Mouse (Mus musculus) c-Kit-positive CD71-positive TER-119-positive erythroid progenitor cells, embryonic 14.5 days (primary cell): ENCODE measurements around the gene Myo3b.
"Not testable (repeated sequence)": the region's sequence is repeated elsewhere in the genome, so short reads cannot be mapped to it uniquely, and the experiment has no call there.

Experiments used
- DNase-seq: peaks from one replicate; pipeline ENCODE4 v3.0.0-alpha.2; 2013; ENCODE audit warnings: low spot score

Gene Myo3b

DNA sequence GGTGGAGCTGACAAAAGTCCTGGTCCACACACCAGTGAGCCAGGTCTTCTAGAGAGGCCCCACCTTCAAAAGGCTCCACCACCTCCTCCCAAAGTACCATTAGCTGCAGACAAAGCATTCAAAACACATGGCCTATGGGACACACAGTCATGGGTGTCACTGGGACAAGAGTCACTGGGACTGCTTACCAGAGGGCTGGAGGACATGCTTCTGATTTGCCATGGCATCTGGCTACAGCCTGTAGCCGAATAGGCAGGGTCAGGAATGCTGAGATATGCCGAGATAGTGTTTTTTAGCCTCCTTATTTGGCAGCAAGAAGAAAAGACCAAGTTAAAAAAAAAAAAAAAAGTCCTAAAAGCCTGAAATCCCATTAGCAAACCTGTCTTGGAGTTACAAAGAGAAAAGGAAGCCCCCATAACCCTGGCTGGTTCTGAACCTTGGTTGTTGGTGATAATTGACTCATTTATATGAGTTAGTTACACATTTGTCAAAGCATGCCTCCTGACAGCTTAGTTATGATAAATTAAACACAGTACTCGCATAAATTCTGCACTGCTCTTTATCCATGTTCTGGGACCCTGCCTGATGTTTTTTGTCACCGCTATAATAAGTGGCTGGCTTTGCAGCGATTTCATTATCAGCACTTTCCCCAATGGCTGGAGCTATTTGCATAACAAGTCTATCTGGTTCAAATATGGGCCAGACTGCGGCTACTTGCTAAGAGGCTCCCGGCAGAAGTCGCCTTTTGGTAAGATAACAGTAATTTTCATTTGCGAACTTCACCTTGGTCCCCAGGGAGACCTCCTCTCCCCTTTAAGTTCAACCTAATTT is 156.7 kb downstream of the Myo3b start:
- DNase-seq, result no peak

DNA sequence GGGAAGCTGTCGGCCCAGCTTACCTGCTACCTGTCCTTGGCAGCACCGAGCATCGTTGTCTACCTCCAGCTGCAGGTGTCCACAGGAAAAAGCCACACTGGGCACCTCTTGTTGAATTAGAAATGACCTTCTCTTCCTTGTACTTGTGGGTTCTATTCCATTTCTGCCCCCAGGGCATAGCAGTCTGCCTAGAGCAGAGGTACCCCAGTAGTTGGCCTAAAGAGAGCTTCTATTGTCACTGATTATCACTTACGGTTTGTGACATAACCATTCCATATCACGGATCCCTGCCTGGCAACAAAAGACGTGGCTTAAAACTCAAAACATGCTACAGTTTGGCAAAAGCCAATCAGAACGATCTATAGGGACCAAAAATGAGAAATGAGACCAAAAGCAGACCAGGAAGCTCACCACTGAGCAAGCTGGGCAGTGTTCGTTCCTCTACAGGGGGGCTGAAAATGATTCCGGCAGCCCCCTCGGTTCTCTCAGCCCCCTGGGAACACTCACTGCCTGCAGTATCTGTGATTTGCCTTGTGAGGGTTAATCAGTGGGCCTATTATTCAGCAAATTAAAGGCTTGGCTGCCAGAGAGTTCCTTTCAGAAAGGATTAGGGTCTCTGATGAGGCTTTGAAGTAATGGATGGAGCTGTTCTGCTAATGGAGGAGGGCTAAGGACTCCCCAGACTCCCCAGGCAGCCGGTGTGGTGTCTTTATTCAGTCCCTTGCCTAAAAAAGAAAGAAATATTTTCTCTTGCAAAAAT is 163.1 kb downstream of the Myo3b start:
- no peak for DNase-seq

DNA sequence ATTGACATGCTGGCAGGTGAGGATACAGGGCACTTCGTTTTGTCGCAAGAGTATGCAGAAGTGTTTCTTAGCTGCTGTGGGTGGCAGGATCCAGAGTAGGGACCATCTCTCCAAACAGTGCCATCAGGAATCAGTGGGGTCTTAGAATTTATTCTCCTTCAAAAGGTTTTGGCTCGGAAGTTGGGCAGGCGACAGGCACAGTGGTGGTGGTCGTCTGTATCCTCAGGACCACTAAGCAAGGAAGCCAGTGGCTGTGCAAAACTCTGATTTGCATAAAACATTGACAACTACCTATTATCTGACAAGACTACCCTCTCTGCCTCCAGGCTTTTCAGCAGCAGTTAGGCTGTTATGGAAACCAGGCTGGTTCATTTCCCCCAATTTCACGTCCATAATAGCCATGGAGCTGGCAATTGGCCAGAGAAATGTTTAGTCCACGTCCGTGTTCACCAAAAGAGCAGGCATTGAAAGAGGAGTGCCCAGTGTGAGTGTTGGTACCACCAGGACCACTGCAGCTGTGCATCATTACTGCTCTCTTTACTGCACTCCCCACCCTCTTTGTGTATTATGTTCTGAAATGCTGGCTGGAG is 163.7 kb downstream of the Myo3b start:
- no peak for DNase-seq

DNA sequence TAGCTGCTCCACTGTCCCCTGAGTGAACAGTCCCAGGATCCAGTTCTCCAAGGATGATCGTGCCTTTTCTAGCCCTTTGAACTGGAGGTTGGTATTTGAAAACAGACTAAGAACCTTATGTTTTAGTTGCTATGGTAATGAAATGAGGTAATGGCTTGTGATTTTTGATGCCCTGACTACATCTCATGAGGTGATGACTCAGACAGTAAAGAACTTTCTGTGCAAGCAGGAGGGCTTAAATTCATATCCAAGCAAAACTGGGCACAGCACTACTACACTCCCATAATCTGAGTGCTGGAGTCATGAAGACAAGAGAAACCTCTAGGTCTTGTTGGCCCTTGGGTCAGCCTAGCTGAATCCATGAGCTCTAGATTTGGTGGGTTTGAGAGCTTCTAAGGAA is 169.5 kb downstream of the Myo3b start:
- no peak for DNase-seq

DNA sequence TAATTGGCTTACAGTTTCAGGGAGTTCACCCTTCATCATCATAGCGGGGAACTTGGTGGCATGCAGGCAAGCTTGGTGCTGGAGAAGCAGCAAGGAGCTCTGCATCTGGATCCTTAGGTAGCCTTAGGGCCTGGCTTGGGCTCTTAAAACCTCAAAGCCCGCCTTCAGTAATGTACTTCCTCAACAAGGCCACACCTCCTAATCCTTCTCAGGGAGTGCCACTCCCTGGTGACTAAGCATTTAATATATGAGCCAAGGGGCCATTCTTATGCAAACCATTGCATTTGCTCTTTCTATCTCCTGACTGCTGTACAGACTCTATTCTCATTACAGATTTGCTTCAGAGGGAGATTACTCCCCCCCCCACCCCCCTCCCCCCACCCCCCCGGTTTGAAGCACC is 170.9 kb downstream of the Myo3b start:
- no peak for DNase-seq

DNA sequence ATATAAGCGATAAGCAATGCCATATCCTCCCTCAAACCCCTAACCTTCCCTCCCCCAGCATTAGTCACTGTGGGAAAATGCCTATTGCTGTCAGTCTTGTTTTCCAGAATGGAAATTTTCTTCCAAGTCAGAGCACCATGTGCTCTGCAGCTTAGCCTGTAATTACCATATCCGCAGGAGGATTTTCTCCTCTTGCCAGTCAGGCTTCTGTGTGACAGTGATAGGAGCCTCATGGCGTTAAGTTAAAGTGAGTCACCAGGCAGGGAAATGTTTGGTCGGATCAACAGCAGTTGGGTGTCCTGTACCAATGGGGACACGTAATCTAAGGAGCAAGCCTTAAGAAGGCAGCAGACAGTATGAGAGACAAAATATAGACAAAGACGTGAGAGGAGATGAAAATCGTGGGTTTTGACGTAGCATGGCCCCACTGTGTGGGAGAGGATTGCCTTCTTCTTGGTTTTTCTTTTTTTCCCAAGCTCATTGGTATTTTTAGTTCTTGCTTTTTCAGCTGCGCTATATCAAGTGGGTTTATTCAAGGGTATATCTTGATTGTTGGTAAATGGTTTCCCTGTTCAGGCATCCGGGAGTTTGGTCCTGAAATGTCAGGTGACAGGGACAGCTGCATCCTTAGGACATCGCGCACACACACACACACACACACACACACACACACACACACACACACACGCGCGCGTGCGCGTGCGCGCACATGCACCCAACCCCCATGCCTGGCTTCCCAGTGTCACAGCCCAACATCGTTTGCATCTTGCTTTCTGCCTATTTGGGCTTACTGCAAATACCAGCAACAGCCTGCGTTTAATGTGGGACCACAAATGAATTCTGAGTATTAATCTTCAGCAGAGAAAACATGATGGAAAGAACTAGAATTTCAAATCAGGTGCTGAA is 171.8 kb downstream of the Myo3b start:
- DNase-seq, result no peak

DNA sequence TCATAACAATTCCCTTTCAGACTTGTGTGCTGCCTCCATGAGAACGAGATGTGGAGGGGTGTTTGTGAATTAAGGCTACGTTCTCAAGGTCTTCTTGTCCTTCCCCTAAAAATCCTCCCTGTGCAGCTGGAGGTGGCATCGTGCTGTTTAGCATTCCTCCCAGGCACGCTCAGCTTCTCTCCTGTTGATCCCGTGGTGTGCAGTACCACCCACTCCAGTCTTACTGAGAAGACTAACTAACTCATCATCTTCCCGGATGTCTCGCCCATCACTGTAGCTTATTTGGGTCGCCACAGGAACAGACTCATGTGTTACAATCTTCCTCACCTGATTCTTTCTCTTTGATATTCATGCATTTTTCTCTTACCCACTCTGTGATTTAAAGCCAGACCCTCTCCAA is 175.5 kb downstream of the Myo3b start:
- DNase-seq, result no peak

DNA sequence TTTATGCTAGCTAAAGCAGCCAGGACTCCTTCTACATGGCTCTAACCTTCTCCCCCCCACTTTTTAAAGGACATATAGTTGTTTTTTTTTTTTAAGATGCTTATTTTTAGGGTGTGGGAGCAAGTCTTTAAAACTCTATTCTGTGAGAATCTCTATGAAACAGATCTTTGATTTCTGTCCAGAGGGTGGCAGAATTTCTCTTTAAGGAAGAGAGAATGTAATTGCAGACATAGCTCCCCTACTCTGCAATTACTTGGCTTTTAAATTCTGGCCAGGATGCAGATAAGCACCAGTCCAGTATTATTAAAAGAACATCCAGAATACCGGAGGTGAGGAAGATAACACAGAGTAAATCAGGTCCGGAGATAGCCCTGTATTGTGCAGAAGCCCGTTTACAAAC is 178.9 kb downstream of the Myo3b start:
- no peak for DNase-seq

DNA sequence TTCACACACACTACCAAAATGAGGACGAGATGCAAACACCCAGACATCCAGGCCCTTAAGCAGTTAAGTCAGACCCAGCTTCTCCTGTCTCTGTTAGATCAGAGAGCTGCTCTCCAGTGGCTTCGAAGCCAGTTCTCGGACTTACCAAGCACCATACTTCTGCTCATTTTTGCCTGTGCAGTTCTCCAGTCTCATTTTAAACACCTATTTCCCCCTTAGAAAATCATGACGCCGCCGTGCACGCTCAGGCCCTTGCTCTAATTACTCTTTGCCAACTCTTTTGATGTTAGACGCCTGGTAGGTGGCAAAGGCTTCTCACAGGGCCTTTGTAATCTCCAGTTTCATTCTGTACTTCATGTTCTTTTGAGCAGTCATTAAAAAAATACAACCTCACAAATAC is 179.5 kb downstream of the Myo3b start:
- no peak for DNase-seq

DNA sequence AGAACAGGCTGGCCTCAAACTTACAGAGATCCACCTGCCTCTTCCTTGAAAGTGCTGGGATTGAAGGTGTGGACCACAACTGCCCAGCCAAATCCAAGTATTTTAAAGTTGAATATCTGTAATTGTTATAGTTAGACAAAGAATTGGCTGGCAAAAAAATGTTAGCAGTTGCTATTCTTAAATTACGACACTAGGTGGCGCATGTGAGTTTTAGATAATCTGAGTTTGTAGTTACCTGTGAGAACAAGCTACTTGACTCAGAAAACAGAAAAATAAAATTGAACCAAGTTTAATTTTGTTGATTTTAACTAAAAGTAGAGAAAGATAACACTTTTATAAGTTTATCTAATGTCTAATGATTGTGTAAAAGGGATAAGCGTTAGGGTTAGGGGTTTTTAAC is 187.8 kb downstream of the Myo3b start:
- peak; percentile 36 for DNase-seq

DNA sequence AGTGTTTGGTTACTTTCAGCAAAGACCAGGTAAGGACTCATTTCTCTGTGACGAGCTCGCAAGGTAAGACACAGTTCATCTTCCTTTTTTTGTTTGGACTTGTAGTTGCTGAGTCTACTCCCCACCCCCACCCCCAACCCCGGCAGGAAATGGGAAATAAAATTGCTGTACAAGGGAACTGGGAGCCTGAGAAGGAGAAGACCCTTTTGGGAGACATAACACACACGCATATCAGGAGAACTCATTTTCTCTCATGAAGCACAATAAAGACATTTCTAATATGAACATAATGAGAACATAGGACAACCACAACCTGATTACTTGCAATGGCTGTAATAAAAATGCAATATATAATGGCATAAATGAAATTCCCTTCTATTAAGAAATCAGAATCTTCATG is 195.5 kb downstream of the Myo3b start:
- not testable (repeated sequence) for DNase-seq

DNA sequence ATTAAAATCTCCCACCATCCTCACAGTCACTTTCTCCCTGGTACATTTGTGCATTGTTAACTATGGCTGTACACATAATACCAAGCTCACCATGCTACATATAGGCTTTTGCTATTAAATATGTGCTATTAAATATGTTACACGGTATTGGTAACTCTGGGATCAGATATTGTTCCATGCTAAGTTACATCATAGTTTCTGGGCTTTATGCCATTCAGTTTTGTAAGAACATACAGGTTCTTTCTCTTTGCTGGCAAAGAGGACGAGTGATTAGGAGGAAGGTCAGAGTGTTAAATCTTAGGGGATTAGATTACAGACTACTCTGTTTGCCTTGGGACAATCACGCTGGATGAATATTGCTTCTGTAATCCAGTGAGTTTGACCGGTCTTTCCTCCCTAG is 207.1 kb downstream of the Myo3b start:
- DNase-seq, result no peak

DNA sequence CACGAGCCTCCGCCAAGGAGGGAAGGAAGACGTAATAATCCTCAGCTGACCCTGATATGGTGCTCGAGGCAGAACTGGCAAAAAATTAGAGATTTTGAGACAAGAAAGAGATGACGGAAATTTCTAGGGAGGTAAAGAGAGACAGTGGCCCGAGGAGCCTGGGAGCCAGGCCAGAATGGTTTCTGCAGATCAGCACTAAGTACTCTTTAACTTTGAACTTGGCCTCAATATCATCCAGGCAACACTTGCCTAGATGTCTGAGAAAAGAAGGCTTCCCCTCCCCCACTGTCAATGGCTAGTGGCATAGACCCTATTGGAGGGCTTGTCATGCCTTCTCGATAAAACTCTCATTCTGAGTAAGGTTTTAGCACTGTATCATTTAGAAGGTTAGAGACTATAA is 209.7 kb downstream of the Myo3b start:
- no peak for DNase-seq

DNA sequence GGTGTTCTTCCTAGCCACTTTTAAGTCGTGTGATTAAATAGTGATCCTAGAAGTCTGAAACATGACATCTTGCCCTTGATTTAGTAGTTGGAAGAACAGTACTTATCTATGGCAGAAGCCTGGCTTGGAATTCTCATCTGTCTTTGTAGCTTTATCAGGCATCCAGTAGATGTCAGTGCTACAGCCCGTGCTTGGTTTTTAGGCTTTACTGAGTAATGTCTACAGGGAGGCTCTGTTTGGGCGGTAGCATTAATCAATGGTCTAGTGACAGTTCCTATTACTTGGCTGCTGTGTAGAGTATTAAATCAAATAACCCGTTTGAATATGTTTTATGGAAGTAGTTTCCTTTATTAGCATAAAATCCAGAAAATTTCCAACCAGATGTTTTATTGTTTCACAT is 210.9 kb downstream of the Myo3b start:
- DNase-seq, result no peak

DNA sequence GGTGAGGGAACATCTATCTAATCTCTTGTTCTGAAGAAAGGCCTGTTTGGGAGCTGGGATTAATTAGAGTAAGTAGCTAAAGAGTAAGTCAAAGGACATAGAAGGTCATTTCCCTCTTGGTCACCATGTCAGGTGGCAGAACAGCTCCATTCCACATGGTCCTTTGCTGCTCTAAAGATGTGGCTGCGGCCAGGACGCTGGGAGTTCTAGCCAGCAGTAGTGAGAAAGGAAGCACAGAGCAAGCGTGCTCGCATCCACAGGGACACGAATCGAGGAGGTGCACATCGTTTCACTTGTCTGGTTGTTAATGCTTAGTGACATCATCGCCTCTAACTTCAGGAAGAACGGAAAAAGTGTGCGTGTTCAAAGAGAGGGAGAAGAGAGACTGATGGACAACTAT is 212.3 kb downstream of the Myo3b start:
- DNase-seq, result no peak

DNA sequence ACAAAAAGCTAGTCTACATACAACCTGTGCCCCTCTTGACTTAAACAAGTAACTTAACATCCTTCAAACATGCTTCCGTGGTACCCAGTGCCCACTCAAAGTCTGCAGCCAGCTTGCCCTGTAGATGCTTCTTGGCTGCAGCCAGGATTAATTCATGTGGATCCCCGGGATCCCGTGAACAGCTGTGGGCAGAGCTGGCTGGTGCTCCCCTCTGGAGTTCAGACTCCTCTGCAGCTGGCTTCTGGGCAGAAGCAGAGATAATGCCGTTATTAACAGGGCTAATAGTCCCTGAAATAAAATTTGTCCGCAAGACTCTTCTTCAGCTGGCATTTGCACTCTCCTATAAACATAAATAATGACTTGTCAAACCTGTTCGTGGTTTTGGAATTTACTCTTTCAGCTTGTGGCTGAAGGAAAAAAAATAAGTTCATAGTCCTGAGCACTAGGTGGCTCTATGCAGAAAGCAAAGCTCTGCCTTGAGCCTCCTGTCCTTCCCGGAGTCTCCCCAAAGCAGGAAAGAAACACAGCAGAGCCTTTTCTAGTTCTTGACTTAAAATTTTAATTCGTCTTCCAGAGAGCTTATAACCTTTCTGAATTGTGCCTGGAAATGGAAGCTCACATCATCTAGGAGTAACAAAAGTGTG is 220.6 kb downstream of the Myo3b start:
- no peak for DNase-seq

DNA sequence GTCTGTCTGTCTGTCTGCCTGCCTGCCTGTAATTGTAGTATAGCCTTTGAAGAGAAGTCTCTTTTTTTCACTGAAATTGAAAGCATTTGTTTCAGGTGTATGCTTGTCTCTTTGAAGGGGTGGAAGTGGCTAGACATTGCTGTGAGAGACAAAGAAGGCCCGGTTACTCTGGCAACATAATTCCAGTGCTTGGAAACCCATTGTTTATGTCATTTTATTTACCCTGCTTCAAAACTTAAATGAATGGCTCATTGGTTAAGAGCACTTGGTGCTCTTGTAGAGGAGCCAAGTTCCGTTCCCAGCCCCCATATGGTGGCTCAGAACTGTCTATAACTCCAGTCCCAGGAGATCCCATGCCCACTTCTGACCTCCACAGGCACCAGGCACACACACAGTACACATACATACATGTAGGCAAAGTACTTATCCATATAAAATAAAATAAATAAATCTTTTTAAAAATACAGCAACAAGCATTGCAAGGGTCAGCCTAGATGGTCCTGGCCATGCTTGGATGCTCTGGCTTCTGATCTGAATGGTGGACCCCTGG is 221.8 kb downstream of the Myo3b start:
- DNase-seq, result no peak

DNA sequence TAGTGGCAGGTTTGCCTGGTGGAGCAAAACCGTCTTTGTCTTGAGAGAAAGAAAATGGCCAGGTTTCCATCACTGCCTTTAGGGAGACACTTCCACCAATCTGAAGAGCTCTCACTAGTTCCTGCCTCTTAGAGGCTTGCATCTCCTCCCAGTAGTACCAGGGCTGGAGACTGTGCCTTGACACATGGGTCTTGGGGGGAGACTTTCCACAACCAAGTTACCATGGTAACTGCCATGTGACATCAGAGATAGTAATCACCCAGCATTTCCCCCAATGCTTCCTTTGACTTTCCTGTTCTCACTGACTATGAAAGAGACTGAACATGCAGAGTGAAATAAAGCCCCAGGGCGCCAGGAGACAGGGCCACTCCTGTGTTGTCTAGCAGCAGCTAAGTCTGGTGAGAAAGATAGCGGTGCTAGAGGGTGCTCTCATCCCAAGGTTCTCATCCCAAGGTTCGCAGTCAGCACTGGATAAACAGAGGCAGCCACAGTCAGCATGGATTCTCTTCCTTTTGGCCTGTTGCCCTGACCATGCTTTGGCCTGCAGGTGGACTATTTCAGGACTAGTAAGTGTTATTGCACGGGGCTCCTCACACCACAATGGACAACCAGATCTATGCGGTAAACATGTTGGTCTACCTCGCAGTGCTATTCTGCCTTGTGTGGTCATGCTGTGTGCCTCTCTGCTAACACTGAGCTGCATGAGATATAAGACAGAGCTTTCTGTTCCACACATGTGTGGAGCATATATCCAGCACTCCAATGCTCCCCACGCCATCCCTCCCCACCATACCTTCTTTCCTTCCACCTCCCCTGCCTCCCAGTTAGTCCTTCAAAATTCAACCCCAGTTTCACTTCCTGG is 223.0 kb downstream of the Myo3b start:
- DNase-seq, result no peak

DNA sequence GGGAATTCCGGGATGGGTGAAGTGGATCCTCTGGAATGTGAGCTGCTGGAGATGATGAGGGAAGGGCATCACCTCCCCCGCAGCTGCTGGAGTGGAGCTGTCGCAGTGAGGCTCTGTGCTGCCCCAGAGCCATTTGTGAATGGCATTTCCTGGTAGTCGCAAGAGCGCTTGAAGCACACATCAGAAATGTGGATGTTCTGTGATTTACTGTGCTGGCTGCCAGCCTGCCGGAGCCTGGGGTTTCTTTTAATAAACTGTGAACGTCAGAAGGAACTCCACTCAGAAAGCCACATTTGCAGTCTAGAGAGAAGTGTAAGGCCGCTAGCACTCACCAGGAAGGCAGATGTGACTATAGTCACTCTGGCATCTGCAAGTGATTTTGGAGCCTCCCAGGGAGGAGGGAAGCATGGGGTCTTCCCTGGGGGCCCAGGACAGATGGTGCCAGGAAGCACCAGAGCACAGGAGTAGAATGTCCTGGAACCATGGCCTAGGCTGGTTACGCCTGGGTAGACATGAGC is 223.7 kb downstream of the Myo3b start:
- DNase-seq, result no peak
